Mouse (Mus musculus): ENCODE results near the gene Bicdl1. TPM values are rescaled to one million over a fixed set of nuclear protein-coding genes. Genes with fewer than 3 reads are reported as not detected.

The Bicdl1 gene
- polyA plus RNA-seq, 1 experiment from 2014 or later: 12.4 TPM

DNA sequence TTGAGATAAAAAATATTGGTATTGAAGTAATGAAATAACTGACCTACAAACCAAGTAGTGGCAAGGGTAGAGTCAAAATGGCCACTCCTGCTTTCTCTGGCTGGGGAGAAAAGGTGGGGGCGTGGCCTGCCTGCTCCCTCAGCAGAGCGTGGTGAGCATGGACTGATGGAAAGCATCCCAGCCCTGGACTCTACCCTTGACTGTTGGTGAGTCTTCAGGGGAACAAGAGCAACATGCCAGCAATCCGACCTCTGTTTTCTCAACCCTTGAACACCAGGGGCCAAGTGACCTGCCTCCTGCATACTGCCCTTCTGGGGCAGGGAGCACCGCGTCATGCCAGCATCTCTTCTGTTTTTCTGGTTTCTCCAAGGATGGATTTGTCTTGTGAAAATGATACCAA lies 34.6 kb downstream of the Bicdl1 start:
- Histone ChIP-seq H3K27me3 (ENCODE audit: control insufficient read depth, insufficient read depth, low read length) (no peaks in the 10 kb centered on the region), H3K4me2 (no peak overlapping the region), H3K27ac (ENCODE audit: low read depth, low read length) (no peak overlapping the region), H3K4me3 (ENCODE audit: low read depth, low read length) (no peak overlapping the region), H3K4me1 (ENCODE audit: control insufficient read depth, insufficient read depth, low read length) (peaks cover 5% of the 10 kb centered on the region), H3K36me3 (ENCODE audit: control insufficient read depth, insufficient read depth, low read length) (no peaks in the 10 kb centered on the region), H3K9ac (ENCODE audit: low read length) (no peak overlapping the region), H3K9me3 (ENCODE audit: control insufficient read depth, low read length) (no peaks in the 10 kb centered on the region)
- DNase-seq (ENCODE audit: low spot score, missing footprints) (no peak), ATAC-seq (ENCODE audit: low FRiP score) (no peak)
- 76% methylated on average over 5 of the region's 5 CpGs for WGBS

DNA sequence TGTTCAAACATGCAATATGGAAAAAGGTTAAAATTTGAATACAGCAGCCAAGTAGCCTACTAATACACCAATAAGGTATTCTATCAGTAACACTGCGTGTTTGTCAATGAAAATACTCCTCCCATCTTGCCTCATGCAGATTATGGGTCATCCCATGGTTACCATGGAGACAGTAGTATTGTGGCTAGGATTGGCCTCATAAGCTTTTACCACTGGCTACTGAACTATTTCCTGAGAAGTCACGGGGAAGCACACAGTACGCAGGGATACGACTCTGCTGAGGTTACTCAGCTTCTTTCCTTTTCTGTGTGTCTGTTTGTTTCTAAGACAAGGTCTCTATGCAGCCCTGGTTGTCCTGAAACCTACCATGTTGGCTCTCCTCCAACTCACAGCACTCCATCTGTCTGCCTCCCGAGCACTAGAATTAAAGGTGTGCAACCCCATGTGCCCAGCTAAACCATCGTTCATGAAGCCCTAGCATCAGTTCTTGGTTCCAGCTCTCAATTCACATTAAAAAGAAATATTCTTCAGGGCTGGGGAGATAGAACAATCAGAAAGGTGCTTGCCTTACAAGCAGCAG lies 36.1 kb downstream of the Bicdl1 start:
- no peak overlapping the region for H3K4me2 ChIP-seq
- H3K36me3 ChIP-seq (ENCODE audit: control insufficient read depth, insufficient read depth, low read length): no peaks in the 10 kb centered on the region
- H3K27me3 ChIP-seq (ENCODE audit: control insufficient read depth, insufficient read depth, low read length): no peaks in the 10 kb centered on the region
- ATAC-seq (ENCODE audit: low FRiP score) (no peak), DNase-seq (ENCODE audit: low spot score, missing footprints) (no peak)
- no peak overlapping the region for H3K9ac ChIP-seq (ENCODE audit: low read length)
- 63% methylated on average over 6 of the region's 6 CpGs for WGBS
- no peak overlapping the region for H3K4me3 ChIP-seq (ENCODE audit: low read depth, low read length)
- no peak overlapping the region for H3K27ac ChIP-seq (ENCODE audit: low read depth, low read length)
- peaks cover 5% of the 10 kb centered on the region for H3K4me1 ChIP-seq (ENCODE audit: control insufficient read depth, insufficient read depth, low read length)
- H3K9me3 ChIP-seq (ENCODE audit: control insufficient read depth, low read length): no peaks in the 10 kb centered on the region

DNA sequence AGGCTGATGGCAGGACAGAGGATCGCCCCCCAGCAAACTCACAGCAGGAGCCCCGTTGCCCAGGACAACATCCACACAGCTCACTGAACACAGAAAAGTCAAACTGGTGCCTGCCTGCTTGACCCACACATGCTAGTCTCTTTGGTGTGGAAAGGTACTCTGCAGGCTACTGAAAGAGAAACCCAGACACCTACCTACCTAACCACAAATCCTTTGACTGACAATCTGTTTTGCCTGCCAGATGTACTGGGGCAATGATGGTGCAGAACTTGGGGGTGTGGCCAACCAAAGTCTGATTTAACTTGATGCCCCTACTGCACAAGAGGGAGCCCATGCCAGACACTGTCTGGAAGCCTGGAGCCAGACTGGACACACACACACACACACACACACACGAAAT lies 38.1 kb downstream of the Bicdl1 start:
- Histone ChIP-seq H3K4me2 (no peak overlapping the region), H3K9me3 (ENCODE audit: control insufficient read depth, low read length) (no peaks in the 10 kb centered on the region), H3K4me1 (ENCODE audit: control insufficient read depth, insufficient read depth, low read length) (peaks cover 5% of the 10 kb centered on the region), H3K27ac (ENCODE audit: low read depth, low read length) (no peak overlapping the region), H3K27me3 (ENCODE audit: control insufficient read depth, insufficient read depth, low read length) (no peaks in the 10 kb centered on the region), H3K9ac (ENCODE audit: low read length) (no peak overlapping the region), H3K36me3 (ENCODE audit: control insufficient read depth, insufficient read depth, low read length) (no peaks in the 10 kb centered on the region), H3K4me3 (ENCODE audit: low read depth, low read length) (no peak overlapping the region)
- no peak for DNase-seq (ENCODE audit: low spot score, missing footprints)
- no peak for ATAC-seq (ENCODE audit: low FRiP score)
- whole genome bisulfite sequencing: 51% methylated on average over 3 of the region's 3 CpGs

DNA sequence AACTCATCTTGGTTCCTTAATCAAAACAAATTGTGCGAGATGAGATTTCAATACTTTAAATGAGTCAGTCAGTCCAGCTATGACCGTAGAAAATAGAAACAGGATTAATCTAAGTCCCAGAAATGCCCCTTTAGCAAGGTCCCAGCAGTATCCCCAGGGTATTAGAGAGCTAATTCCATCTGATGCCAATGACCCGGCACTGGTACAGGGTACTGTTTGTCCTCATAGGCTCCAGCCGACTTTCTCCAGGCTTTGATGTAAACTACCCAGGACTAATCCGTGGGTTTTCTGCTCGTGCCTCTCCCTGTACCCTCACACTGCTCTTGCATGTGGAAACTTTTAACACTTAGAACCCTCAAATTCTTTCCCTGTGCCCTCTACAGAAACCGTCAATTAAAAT lies 44.7 kb downstream of the Bicdl1 start:
- Histone ChIP-seq H3K9ac (ENCODE audit: low read length) (no peak overlapping the region), H3K4me3 (ENCODE audit: low read depth, low read length) (no peak overlapping the region), H3K9me3 (ENCODE audit: control insufficient read depth, low read length) (no peaks in the 10 kb centered on the region), H3K36me3 (ENCODE audit: control insufficient read depth, insufficient read depth, low read length) (no peaks in the 10 kb centered on the region), H3K27me3 (ENCODE audit: control insufficient read depth, insufficient read depth, low read length) (no peaks in the 10 kb centered on the region), H3K4me2 (no peak overlapping the region), H3K27ac (ENCODE audit: low read depth, low read length) (no peak overlapping the region), H3K4me1 (ENCODE audit: control insufficient read depth, insufficient read depth, low read length) (0 out of 2 replicates have a peak, but pooled peaks cover 3% of the 10 kb centered on the region)
- no peak for ATAC-seq (ENCODE audit: low FRiP score)
- DNase-seq (ENCODE audit: low spot score, missing footprints): no peak
- 35% methylated on average over 7 of the region's 7 CpGs for WGBS

DNA sequence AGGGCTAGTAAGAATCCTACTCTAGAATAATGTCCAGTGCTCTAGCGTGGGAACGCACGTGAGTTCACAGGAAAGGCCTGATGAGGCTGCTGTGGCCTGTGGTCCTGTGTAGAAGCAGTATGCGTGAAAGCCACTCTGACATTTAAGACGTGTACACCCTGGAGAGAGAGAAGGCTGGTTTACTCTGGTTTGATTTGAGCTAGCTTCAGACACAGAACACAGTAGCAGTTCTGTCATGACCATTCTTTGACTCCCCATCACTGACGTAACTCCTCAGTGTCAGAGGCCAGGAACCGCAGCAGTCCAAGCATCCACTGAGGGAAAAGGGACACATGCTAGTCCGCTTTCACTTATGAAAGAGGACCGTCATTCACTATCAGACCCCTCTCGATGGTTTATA lies 46.3 kb downstream of the Bicdl1 start:
- H3K27ac ChIP-seq (ENCODE audit: low read depth, low read length): no peak overlapping the region
- H3K4me2 ChIP-seq: no peak overlapping the region
- no peaks in the 10 kb centered on the region for H3K27me3 ChIP-seq (ENCODE audit: control insufficient read depth, insufficient read depth, low read length)
- DNase-seq (ENCODE audit: low spot score, missing footprints) (no peak), ATAC-seq (ENCODE audit: low FRiP score) (no peak)
- 77% methylated on average over 10 of the region's 10 CpGs for WGBS
- no peaks in the 10 kb centered on the region for H3K9me3 ChIP-seq (ENCODE audit: control insufficient read depth, low read length)
- H3K36me3 ChIP-seq (ENCODE audit: control insufficient read depth, insufficient read depth, low read length): no peaks in the 10 kb centered on the region
- H3K4me3 ChIP-seq (ENCODE audit: low read depth, low read length): no peak overlapping the region
- no peak overlapping the region for H3K9ac ChIP-seq (ENCODE audit: low read length)
- H3K4me1 ChIP-seq (ENCODE audit: control insufficient read depth, insufficient read depth, low read length): 0 out of 2 replicates have a peak, but pooled peaks cover 3% of the 10 kb centered on the region

DNA sequence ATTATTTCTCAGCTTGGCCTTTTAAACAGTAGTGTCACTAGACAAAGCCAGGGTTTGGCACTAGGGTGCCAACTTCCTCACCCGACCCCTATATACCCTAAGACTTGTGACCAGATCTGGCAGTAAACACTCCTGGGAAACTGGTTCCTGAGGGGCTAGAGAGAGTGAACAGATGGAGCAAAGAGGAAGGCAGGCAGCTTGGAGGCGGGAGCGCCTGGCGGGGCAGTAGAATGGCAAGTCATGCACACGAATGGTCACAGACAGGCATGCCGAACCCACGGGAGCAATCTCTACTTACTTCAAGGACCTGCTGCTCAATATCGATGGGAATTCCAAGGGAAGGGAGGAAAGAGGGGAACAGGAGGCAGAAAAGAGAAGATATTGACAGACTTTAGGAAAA lies 59.6 kb downstream of the Bicdl1 start:
- Histone ChIP-seq H3K9me3 (ENCODE audit: control insufficient read depth, low read length) (no peaks in the 10 kb centered on the region), H3K27me3 (ENCODE audit: control insufficient read depth, insufficient read depth, low read length) (no peaks in the 10 kb centered on the region), H3K4me1 (ENCODE audit: control insufficient read depth, insufficient read depth, low read length) (peaks cover 11% of the 10 kb centered on the region), H3K36me3 (ENCODE audit: control insufficient read depth, insufficient read depth, low read length) (no peaks in the 10 kb centered on the region), H3K4me2 (no peak overlapping the region), H3K27ac (ENCODE audit: low read depth, low read length) (no peak overlapping the region), H3K9ac (ENCODE audit: low read length) (no peak overlapping the region), H3K4me3 (ENCODE audit: low read depth, low read length) (no peak overlapping the region)
- DNase-seq (ENCODE audit: low spot score, missing footprints): no peak
- no peak for ATAC-seq (ENCODE audit: low FRiP score)
- WGBS: 78% methylated on average over 8 of the region's 8 CpGs

DNA sequence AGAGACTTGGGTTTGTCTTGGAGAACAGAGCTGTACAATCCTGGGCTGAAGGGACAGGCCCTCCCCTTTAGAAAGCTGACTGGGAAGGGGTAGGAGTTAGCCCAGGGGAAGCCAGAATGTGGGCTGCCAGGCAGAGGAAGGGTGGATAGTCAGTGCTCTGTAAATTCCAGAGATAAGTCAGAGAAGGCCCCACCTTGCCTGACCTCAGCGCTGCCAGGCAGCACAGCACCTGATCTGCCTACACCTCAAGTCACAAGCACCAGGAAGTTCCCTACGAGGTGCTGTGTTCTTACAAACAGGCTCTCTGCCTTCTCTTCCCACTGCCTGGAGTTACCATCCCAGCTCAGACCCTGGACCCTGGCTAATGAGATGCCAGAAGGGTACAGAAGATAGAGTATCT lies 61.0 kb downstream of the Bicdl1 start:
- ATAC-seq (ENCODE audit: low FRiP score) (no peak), DNase-seq (ENCODE audit: low spot score, missing footprints) (no peak)
- no peaks in the 10 kb centered on the region for H3K27me3 ChIP-seq (ENCODE audit: control insufficient read depth, insufficient read depth, low read length)
- H3K4me2 ChIP-seq: no peak overlapping the region
- no peak overlapping the region for H3K4me3 ChIP-seq (ENCODE audit: low read depth, low read length)
- no peak overlapping the region for H3K27ac ChIP-seq (ENCODE audit: low read depth, low read length)
- no peaks in the 10 kb centered on the region for H3K36me3 ChIP-seq (ENCODE audit: control insufficient read depth, insufficient read depth, low read length)
- WGBS: 90% methylated on average over 2 of the region's 2 CpGs
- no peaks in the 10 kb centered on the region for H3K9me3 ChIP-seq (ENCODE audit: control insufficient read depth, low read length)
- H3K9ac ChIP-seq (ENCODE audit: low read length): no peak overlapping the region
- H3K4me1 ChIP-seq (ENCODE audit: control insufficient read depth, insufficient read depth, low read length): peaks cover 11% of the 10 kb centered on the region

DNA sequence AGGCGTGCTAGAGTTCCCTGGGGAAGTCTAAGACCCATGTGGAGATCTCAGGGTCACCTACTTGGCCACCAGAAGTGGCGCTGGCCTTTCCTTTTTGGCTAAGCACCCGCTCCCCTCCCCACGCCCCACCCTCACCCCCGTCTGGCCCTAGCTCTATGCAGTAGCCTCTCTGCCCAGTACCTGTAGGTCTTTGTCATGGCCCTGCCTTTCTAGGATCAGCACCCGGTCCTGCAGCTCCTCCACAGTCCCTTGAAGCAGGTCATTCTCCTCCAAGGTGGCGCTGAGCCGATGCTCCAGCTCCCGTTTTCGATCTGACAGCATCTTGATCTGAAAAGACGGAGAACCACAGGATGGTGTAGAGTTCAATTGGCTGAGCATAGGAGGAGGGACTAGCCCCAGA lies 61.4 kb downstream of the Bicdl1 start:
- Histone ChIP-seq H3K4me1 (ENCODE audit: control insufficient read depth, insufficient read depth, low read length) (peaks cover 11% of the 10 kb centered on the region), H3K36me3 (ENCODE audit: control insufficient read depth, insufficient read depth, low read length) (no peaks in the 10 kb centered on the region), H3K4me3 (ENCODE audit: low read depth, low read length) (no peak overlapping the region), H3K27me3 (ENCODE audit: control insufficient read depth, insufficient read depth, low read length) (no peaks in the 10 kb centered on the region), H3K9me3 (ENCODE audit: control insufficient read depth, low read length) (no peaks in the 10 kb centered on the region), H3K9ac (ENCODE audit: low read length) (no peak overlapping the region), H3K4me2 (no peak overlapping the region), H3K27ac (ENCODE audit: low read depth, low read length) (no peak overlapping the region)
- WGBS: 86% methylated on average over 11 of the region's 11 CpGs
- DNase-seq (ENCODE audit: low spot score, missing footprints) (no peak), ATAC-seq (ENCODE audit: low FRiP score) (no peak)

DNA sequence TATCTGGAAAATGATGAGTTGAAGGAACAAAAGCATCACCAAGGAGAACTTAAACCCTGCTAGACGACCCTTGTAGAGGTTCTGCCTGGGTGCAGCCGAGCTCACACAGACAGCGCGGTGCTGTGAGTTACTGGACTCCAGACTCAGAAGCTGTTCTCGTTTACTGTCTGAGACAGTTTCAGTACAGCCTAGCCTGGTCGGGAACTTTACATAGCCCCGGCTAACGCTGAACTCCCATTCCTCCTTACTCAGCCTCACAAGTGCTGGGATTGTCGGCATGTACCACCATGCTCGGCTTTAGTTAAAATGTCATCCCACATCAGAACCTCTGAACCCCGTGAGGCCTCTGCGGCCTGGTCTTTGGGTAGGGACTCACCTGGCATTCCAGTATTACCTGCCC lies 62.4 kb downstream of the Bicdl1 start:
- WGBS: 77% methylated on average over 12 of the region's 12 CpGs
- no peaks in the 10 kb centered on the region for H3K27me3 ChIP-seq (ENCODE audit: control insufficient read depth, insufficient read depth, low read length)
- no peak overlapping the region for H3K27ac ChIP-seq (ENCODE audit: low read depth, low read length)
- peaks cover 11% of the 10 kb centered on the region for H3K4me1 ChIP-seq (ENCODE audit: control insufficient read depth, insufficient read depth, low read length)
- no peaks in the 10 kb centered on the region for H3K9me3 ChIP-seq (ENCODE audit: control insufficient read depth, low read length)
- no peak for ATAC-seq (ENCODE audit: low FRiP score)
- H3K9ac ChIP-seq (ENCODE audit: low read length): no peak overlapping the region
- H3K4me3 ChIP-seq (ENCODE audit: low read depth, low read length): no peak overlapping the region
- no peak overlapping the region for H3K4me2 ChIP-seq
- H3K36me3 ChIP-seq (ENCODE audit: control insufficient read depth, insufficient read depth, low read length): no peaks in the 10 kb centered on the region
- DNase-seq (ENCODE audit: low spot score, missing footprints): no peak

DNA sequence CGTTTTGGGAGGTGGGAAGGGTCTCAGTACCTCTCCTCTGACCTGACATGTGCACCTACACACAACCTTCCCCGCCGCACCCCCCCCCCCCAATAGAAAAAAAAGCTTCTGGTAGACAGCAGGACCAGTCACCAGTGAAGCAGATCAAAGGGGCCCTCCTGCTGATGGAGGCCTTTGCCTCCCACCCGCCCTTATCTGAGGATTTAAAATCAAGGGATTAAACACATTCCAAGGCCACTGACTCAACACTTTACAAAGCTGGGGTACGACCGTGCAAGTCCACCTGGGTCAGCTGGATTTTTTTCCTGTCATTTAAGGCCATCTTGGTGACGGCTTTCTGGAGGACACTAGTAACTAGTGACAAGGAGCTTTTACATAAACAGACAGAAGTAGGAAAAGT lies 63.5 kb downstream of the Bicdl1 start:
- H3K4me1 ChIP-seq (ENCODE audit: control insufficient read depth, insufficient read depth, low read length): peaks cover 11% of the 10 kb centered on the region
- DNase-seq (ENCODE audit: low spot score, missing footprints) (no peak), ATAC-seq (ENCODE audit: low FRiP score) (no peak)
- no peak overlapping the region for H3K27ac ChIP-seq (ENCODE audit: low read depth, low read length)
- no peaks in the 10 kb centered on the region for H3K36me3 ChIP-seq (ENCODE audit: control insufficient read depth, insufficient read depth, low read length)
- no peaks in the 10 kb centered on the region for H3K9me3 ChIP-seq (ENCODE audit: control insufficient read depth, low read length)
- no peak overlapping the region for H3K9ac ChIP-seq (ENCODE audit: low read length)
- H3K4me2 ChIP-seq: no peak overlapping the region
- 1% methylated on average over 7 of the region's 7 CpGs for WGBS
- no peak overlapping the region for H3K4me3 ChIP-seq (ENCODE audit: low read depth, low read length)
- no peaks in the 10 kb centered on the region for H3K27me3 ChIP-seq (ENCODE audit: control insufficient read depth, insufficient read depth, low read length)

Data from midbrain, embryonic 11.5 days (tissue).